Mouse (Mus musculus): ENCODE results near the gene Tmem255a. TPM values are rescaled to one million over a fixed set of nuclear protein-coding genes. Genes with fewer than 3 reads are reported as not detected.

Gene Tmem255a
- polyA plus RNA-seq, 1 experiment, result not detected

DNA sequence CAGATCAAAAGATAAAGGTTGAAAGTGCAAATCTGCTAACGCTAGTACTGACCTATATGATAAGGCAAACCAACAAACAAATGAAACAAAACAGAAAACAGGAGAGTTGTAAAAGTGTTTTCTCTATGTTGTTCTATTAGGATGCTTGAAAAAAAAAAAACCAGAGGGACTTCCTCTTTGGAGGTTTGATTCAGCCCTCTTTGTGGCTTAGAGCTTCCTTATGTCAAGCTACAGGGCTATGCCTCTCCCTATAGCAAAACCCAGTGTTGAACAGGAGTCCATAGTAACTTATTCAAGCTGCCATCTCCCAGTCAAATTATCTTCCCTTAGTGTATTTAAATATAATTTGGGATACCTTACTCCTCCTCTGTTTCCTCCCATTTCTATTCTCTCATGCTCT is 44.8 kb downstream of the Tmem255a start:
- H3K9me3 ChIP-seq (replicated peaks; ENCODE audit: control insufficient read depth, insufficient read depth, low read length, poor library complexity, severe bottlenecking), result no peaks in the 10 kb centered on the region
- H3K27me3 ChIP-seq (ENCODE audit: control insufficient read depth, insufficient read depth, low read length, poor library complexity, severe bottlenecking), result no peaks in the 10 kb centered on the region; the same call in 1 of the 2 replicates
- no peaks in the 10 kb centered on the region for H3K4me1 ChIP-seq (ENCODE audit: control insufficient read depth, insufficient read depth, low read length)
- no peaks in the 10 kb centered on the region for H3K36me3 ChIP-seq (ENCODE audit: control insufficient read depth, insufficient read depth, low read length, poor library complexity, severe bottlenecking)
- no peak overlapping the region for H3K9ac ChIP-seq (ENCODE audit: low read depth, poor library complexity, severe bottlenecking)
- no peak overlapping the region for H3K27ac ChIP-seq (ENCODE audit: insufficient read depth, low read length)
- H3K4me3 ChIP-seq (ENCODE audit: low read depth, low read length), result no peak overlapping the region
- TF ChIP-seq POLR2A (IDR thresholded peaks at IDR 0.05; ENCODE audit: insufficient read depth, low read length) (no peak), EP300 (IDR thresholded peaks at IDR 0.05; ENCODE audit: insufficient read depth, low read depth, low read length) (no peak), CTCF (IDR thresholded peaks at IDR 0.05; ENCODE audit: low read depth, low read length) (no peak)

DNA sequence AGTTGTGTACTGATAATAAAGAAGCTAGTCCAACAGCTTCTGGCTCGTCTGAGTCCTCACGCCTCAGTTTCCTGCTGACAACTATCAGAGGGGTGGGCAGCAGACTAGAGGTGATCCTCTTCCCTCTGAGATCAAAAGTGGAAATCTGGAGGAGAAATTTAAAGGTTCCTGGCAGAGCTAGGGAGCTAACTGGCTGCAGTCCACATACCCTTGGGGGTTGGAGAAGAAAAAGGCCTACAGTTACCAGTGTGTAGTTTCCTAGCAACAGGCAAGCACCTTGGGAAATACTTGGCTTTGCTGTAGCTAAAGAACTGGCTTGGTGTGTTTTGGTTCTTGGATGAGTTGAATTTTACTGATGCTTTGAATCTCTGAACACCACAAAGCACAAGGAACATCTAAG is 50.4 kb downstream of the Tmem255a start:
- no peaks in the 10 kb centered on the region for H3K36me3 ChIP-seq (ENCODE audit: control insufficient read depth, insufficient read depth, low read length, poor library complexity, severe bottlenecking)
- no peak overlapping the region for H3K27ac ChIP-seq (ENCODE audit: insufficient read depth, low read length)
- no peaks in the 10 kb centered on the region for H3K4me1 ChIP-seq (ENCODE audit: control insufficient read depth, insufficient read depth, low read length)
- H3K4me3 ChIP-seq (ENCODE audit: low read depth, low read length), result no peak overlapping the region
- TF ChIP-seq CTCF (IDR thresholded peaks at IDR 0.05; ENCODE audit: low read depth, low read length), result no peak
- TF ChIP-seq POLR2A (IDR thresholded peaks at IDR 0.05; ENCODE audit: insufficient read depth, low read length), result no peak
- no peak for TF ChIP-seq EP300 (IDR thresholded peaks at IDR 0.05; ENCODE audit: insufficient read depth, low read depth, low read length)
- no peaks in the 10 kb centered on the region for H3K27me3 ChIP-seq (ENCODE audit: control insufficient read depth, insufficient read depth, low read length, poor library complexity, severe bottlenecking)
- 0 out of 2 replicates have a peak, but pooled peaks cover 3% of the 10 kb centered on the region for H3K9me3 ChIP-seq (replicated peaks; ENCODE audit: control insufficient read depth, insufficient read depth, low read length, poor library complexity, severe bottlenecking)
- H3K9ac ChIP-seq (ENCODE audit: low read depth, poor library complexity, severe bottlenecking), result no peak overlapping the region

DNA sequence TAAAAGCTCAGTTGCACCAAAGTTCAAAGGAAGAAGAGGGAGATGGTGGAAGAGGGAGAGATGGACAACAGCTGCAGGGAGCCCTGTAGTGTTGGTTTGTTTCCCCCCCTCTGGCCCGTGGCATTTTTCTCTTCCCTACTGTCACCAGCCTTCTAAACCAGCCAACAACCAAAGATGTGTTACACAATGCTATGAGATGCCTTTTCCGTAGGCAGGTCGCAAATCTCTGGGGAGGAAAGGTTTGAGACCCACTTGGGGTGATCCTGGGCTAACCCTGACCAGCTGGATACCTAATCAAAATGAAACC is 61.8 kb downstream of the Tmem255a start:
- TF ChIP-seq EP300 (IDR thresholded peaks at IDR 0.05; ENCODE audit: insufficient read depth, low read depth, low read length) (no peak), CTCF (IDR thresholded peaks at IDR 0.05; ENCODE audit: low read depth, low read length) (no peak), POLR2A (IDR thresholded peaks at IDR 0.05; ENCODE audit: insufficient read depth, low read length) (no peak)
- Histone ChIP-seq H3K4me1 (ENCODE audit: control insufficient read depth, insufficient read depth, low read length) (peaks cover 2% of the 10 kb centered on the region), H3K36me3 (ENCODE audit: control insufficient read depth, insufficient read depth, low read length, poor library complexity, severe bottlenecking) (no peaks in the 10 kb centered on the region; the same call in 1 of the 2 replicates), H3K9me3 (replicated peaks; ENCODE audit: control insufficient read depth, insufficient read depth, low read length, poor library complexity, severe bottlenecking) (no peaks in the 10 kb centered on the region; the same call in 1 of the 2 replicates), H3K27ac (ENCODE audit: insufficient read depth, low read length) (no peak overlapping the region), H3K27me3 (ENCODE audit: control insufficient read depth, insufficient read depth, low read length, poor library complexity, severe bottlenecking) (no peaks in the 10 kb centered on the region), H3K9ac (ENCODE audit: low read depth, poor library complexity, severe bottlenecking) (peak overlapping the region; percentile 95), H3K4me3 (ENCODE audit: low read depth, low read length) (peak overlapping the region; percentile 86)

DNA sequence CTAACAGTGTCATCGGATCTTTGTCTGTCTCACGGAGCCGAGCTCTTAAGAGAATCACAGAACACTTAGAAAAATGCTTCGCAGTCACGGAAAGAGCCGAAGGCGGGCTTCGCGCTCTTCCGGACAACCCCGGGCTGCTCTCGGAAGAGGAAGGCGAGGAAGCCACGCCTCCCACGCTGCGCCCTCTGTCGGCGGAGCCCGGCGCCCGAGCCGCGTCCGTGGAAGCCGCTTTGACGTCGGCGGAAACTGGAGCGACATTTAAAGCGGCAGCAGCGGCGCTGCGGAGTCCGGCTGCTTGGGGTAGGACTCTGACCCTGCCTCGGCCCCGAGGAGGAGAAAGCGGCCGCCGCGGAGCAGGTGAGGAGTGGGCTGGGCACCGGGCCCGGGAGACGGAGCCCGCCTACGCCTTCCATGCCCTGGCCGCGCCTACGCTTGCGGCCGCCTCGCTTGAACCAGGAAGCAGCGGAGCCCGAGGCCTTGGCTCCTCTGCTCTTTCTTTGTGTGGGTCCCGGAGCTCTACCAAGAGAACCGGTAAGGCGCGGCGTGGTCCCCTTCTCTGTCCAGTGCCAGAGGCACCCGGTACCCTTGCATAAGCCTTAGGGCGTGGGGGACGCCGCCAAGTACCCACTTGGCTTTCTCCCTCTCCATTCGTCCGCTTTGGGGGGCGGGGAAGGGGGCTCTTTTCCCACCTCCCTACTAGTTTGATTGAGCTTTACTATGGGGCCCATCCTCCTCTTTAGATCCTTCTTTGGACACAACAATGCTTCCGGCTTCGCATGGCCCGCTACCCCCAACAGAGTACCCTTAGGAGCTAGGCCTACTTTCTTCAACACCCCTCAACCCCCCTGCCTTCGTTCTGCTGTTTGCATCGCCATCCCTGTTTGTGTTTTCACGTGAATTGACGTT is 62.4 kb downstream of the Tmem255a start, which contains the start of gene Zbtb33:
TSS of gene Zbtb33 (plus strand) at position 242 of the 906 bp plus-strand sequence.
- Histone ChIP-seq H3K4me1 (ENCODE audit: control insufficient read depth, insufficient read depth, low read length) (peaks cover 2% of the 10 kb centered on the region), H3K27me3 (ENCODE audit: control insufficient read depth, insufficient read depth, low read length, poor library complexity, severe bottlenecking) (no peaks in the 10 kb centered on the region), H3K9me3 (replicated peaks; ENCODE audit: control insufficient read depth, insufficient read depth, low read length, poor library complexity, severe bottlenecking) (no peaks in the 10 kb centered on the region; the same call in 1 of the 2 replicates), H3K9ac (ENCODE audit: low read depth, poor library complexity, severe bottlenecking) (peak within 1 kb of the TSS; percentile 95), H3K36me3 (ENCODE audit: control insufficient read depth, insufficient read depth, low read length, poor library complexity, severe bottlenecking) (no peaks in the 10 kb centered on the region; the same call in 1 of the 2 replicates), H3K27ac (ENCODE audit: insufficient read depth, low read length) (no peak within 1 kb of the TSS), H3K4me3 (ENCODE audit: low read depth, low read length) (peak within 1 kb of the TSS; percentile 86)
- TF ChIP-seq POLR2A (IDR thresholded peaks at IDR 0.05; ENCODE audit: insufficient read depth, low read length) (no peak), CTCF (IDR thresholded peaks at IDR 0.05; ENCODE audit: low read depth, low read length) (peak; percentile 45)

DNA sequence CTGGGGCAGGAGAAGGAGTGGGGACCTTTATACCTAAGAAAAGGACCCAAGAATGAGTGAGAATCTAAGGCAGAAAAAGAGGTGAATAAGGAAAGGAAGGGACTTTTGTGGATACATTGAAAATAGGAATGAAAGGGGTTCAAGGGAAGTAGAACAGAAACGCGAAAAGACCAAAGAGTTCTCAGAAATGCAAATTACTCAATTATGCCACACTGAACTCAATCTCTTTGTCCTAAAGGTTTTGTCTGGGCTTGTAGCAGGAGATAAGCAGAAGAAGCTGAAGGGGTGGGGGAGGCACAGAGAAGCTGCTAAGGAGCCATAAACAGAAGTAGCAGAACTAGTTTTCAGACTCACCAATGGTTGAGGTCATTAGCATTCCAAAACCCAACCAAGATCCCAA is 66.7 kb downstream of the Tmem255a start:
- no peak for TF ChIP-seq EP300 (IDR thresholded peaks at IDR 0.05; ENCODE audit: insufficient read depth, low read depth, low read length)
- TF ChIP-seq CTCF (IDR thresholded peaks at IDR 0.05; ENCODE audit: low read depth, low read length), result no peak
- no peak for TF ChIP-seq POLR2A (IDR thresholded peaks at IDR 0.05; ENCODE audit: insufficient read depth, low read length)
- Histone ChIP-seq H3K9ac (ENCODE audit: low read depth, poor library complexity, severe bottlenecking) (no peak overlapping the region), H3K4me1 (ENCODE audit: control insufficient read depth, insufficient read depth, low read length) (peaks cover 2% of the 10 kb centered on the region), H3K4me3 (ENCODE audit: low read depth, low read length) (no peak overlapping the region), H3K9me3 (replicated peaks; ENCODE audit: control insufficient read depth, insufficient read depth, low read length, poor library complexity, severe bottlenecking) (no peaks in the 10 kb centered on the region), H3K27me3 (ENCODE audit: control insufficient read depth, insufficient read depth, low read length, poor library complexity, severe bottlenecking) (no peaks in the 10 kb centered on the region), H3K36me3 (ENCODE audit: control insufficient read depth, insufficient read depth, low read length, poor library complexity, severe bottlenecking) (no peaks in the 10 kb centered on the region), H3K27ac (ENCODE audit: insufficient read depth, low read length) (peak overlapping the region; percentile 91)

DNA sequence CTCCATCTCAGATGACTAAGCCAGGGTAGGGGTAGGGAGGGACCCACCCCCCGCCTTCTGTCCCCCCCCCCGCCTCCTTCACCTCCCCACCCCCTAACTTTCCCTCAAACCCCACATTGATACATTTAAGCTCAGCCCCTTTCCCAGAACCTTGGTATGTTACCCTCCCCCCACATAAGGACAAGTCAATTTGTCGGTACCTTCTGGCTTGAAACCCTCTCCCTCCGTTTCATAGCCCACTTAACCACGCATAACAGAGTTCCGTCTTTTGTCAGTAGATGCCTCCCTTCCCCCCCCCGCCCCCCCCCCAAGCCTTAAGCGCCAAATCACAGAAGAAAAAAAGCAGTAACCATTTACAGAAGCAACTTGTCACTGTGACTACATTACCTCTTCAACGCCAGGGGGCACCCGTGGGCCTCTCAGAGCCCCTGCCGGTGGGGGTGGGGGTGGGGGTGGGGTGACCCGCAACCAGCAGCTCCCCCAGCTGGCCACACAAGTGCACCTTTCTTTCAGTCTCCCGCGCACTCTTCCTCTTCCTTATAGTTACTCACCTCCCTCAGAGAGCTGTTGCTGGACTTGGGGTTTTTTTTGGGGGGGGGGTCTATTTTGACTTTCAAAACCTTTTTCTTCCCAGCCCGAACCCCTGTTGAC is 70.5 kb downstream of the Tmem255a start:
- H3K9me3 ChIP-seq (replicated peaks; ENCODE audit: control insufficient read depth, insufficient read depth, low read length, poor library complexity, severe bottlenecking), result no peaks in the 10 kb centered on the region
- TF ChIP-seq CTCF (IDR thresholded peaks at IDR 0.05; ENCODE audit: low read depth, low read length) (peak; percentile 12), POLR2A (IDR thresholded peaks at IDR 0.05; ENCODE audit: insufficient read depth, low read length) (no peak), EP300 (IDR thresholded peaks at IDR 0.05; ENCODE audit: insufficient read depth, low read depth, low read length) (no peak)
- H3K27ac ChIP-seq (ENCODE audit: insufficient read depth, low read length), result no peak overlapping the region
- H3K9ac ChIP-seq (ENCODE audit: low read depth, poor library complexity, severe bottlenecking), result no peak overlapping the region
- peaks cover 2% of the 10 kb centered on the region for H3K4me1 ChIP-seq (ENCODE audit: control insufficient read depth, insufficient read depth, low read length)
- no peaks in the 10 kb centered on the region for H3K36me3 ChIP-seq (ENCODE audit: control insufficient read depth, insufficient read depth, low read length, poor library complexity, severe bottlenecking)
- H3K27me3 ChIP-seq (ENCODE audit: control insufficient read depth, insufficient read depth, low read length, poor library complexity, severe bottlenecking), result no peaks in the 10 kb centered on the region
- H3K4me3 ChIP-seq (ENCODE audit: low read depth, low read length), result no peak overlapping the region
